In genomic region chr5:140562601-140563000, GRCm38 (mm10) we compare ENCODE assay signal across 26 mouse cellular contexts. TPM values are rescaled to one million over a fixed set of nuclear protein-coding genes. Genes with fewer than 3 reads are reported as not detected.
"Had no signal": no experiment of that assay in that cellular context is flagged by ENCODE, and none has a peak within 500 bp of the region (broad histone marks: within the 10 kb centered on the region; RNA-seq: fewer than 3 reads in every experiment).

No protein-coding gene starts in this region.

- H3K27me3 ChIP-seq: lung, embryonic 15.5 days; neural tube, embryonic 13.5 days; neural tube, embryonic 15.5 days had no signal

- H3K27ac ChIP-seq: liver, embryonic 15.5 days; lung, embryonic 15.5 days; macrophage; neural tube, embryonic 13.5 days; neural tube, embryonic 15.5 days had no signal

- H3K4me3 ChIP-seq: liver, embryonic 15.5 days; lung, embryonic 15.5 days; myocyte; neural tube, embryonic 13.5 days; neural tube, embryonic 15.5 days had no signal

- H3K36me3 ChIP-seq: liver, embryonic 15.5 days; lung, embryonic 15.5 days; neural tube, embryonic 13.5 days; neural tube, embryonic 15.5 days had no signal

- ATAC-seq: liver, postnatal 0 days; lung, postnatal 0 days; midbrain, embryonic 16.5 days had no signal

- H3K9me3 ChIP-seq: liver, embryonic 15.5 days; lung, embryonic 15.5 days; neural tube, embryonic 13.5 days; neural tube, embryonic 15.5 days had no signal

- DNase-seq: liver, postnatal 0 days; lung, adult 2 months; lung, postnatal 14 days; lung, postnatal 36 days; midbrain, embryonic 14.5 days; retina, postnatal 1 day; right cerebral cortex, adult 18-20 months; right cerebral cortex, postnatal 25 days; right cerebral cortex, postnatal 4 days; spleen, adult 18-20 months; thymus, adult 18-20 months; thymus, postnatal 14 days; thymus, postnatal 36 days had no signal

- H3K9ac ChIP-seq: liver, embryonic 15.5 days; liver, postnatal 0 days; lung, embryonic 15.5 days; neural tube, embryonic 13.5 days; neural tube, embryonic 15.5 days had no signal

- H3K4me2 ChIP-seq: liver, embryonic 15.5 days; lung, embryonic 15.5 days; midbrain, embryonic 11.5 days; neural tube, embryonic 13.5 days; neural tube, embryonic 15.5 days had no signal

RNA-seq across cellular contexts. Expression of gene Grifin, which starts 2.3 kb away (rescaled TPM):
- total RNA-seq: megakaryocyte progenitor cell, adult 5-6 weeks; megakaryocyte-erythroid progenitor cell, adult 5-6 weeks had no signal
- polyA plus RNA-seq: liver, postnatal 0 days; lung, adult 2 months; lung, embryonic 15.5 days; lung, postnatal 0 days; macrophage; midbrain, embryonic 11.5 days; midbrain, embryonic 14.5 days; myocyte; neural tube, embryonic 11.5 days; neural tube, embryonic 13.5 days; neural tube, embryonic 15.5 days; small intestine, adult 2 months had no signal
